Mouse (Mus musculus): ENCODE results near the gene Ifna4.

GRCm38 (mm10) chr4:88878246-88878645, 36.6 kb downstream of the Ifna4 start:
- TF ChIP-seq CTCF (IDR thresholded peaks at IDR 0.05), result no peak
- no peak for TF ChIP-seq EP300 (IDR thresholded peaks at IDR 0.05; ENCODE audit: insufficient read depth, low read depth, low read length)

Measured in heart, adult 2 months (tissue).